Mouse (Mus musculus): ENCODE measurements around the gene Bnip1.

Gene Bnip1

GRCm38 (mm10) chr17:26836786-26837545 lies 56.1 kb downstream of the Bnip1 start:
- in situ Hi-C loops (cut with MboI; ENCODE audit: low pct_unique_long_range_greater_than_20kb in 1 of 2, low sequenced_read_pairs in 2 of 2, unreplicated experiment in 1 of 2): loop anchor here (25.0 kb wide), 1 partner anchor 675 kb away; the partner anchor contains the start of gene Grm4 (in 2 of the 2)

GRCm38 (mm10) chr17:26837546-26837985 lies 56.7 kb downstream of the Bnip1 start:
- in situ Hi-C loops (cut with MboI; ENCODE audit: low pct_unique_long_range_greater_than_20kb in 1 of 2, low sequenced_read_pairs in 2 of 2, unreplicated experiment in 1 of 2): loop anchor here (25.0 kb wide), 1 partner anchor 675 kb away; the partner anchor contains the start of gene Grm4 (in 2 of the 2)

GRCm38 (mm10) chr17:26838191-26838910 lies 57.5 kb downstream of the Bnip1 start:
- in situ Hi-C loops (cut with MboI; ENCODE audit: low pct_unique_long_range_greater_than_20kb in 1 of 2, low sequenced_read_pairs in 2 of 2, unreplicated experiment in 1 of 2): loop anchor here (25.0 kb wide), 1 partner anchor 674 kb away; the partner anchor contains the start of gene Grm4 (in 2 of the 2)

DNA sequence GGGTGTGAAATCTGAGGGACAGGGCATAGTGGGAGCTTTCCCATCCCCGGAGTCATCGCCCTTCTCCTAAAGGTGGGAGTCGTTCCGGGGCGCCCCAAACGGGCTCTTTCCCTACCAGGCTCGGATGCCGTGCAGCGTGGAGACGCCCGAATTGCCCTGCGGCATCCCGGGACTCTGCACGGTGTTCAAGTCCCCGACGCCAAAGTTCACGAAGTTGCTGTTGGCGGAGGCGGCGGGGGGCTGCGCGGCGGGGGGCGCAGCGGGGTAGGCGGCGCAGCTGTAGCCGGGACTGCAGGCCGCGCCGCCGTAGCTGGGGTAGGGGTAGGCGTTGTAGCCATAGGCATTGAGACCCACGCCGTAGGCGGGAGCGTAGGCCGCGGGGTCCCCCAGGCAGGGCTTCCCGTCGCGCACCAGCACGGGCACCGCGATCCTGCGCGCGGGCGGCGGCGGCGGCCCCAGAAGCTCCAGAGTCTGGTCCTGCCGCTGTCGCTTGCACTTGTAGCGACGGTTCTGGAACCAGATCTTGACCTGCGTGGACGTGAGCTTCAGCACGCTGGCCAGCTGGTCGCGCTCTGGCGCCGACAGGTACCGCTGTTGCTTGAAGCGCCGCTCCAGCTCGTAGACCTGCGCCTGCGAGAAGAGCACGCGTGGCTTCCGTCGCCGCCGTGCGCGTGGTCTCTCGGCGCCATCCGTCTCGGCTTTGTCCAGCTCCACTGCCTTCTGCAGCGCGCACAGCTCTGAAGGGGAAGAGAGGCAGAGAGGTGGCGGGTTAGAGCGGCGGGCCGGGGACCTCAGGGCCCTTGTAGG lies 58.2 kb downstream of the Bnip1 start:
- in situ Hi-C loops (cut with MboI; ENCODE audit: low pct_unique_long_range_greater_than_20kb in 1 of 2, low sequenced_read_pairs in 2 of 2, unreplicated experiment in 1 of 2): loop anchor here (25.0 kb wide), 1 partner anchor 673 kb away; the partner anchor contains the start of gene Grm4 (in 2 of the 2)

DNA sequence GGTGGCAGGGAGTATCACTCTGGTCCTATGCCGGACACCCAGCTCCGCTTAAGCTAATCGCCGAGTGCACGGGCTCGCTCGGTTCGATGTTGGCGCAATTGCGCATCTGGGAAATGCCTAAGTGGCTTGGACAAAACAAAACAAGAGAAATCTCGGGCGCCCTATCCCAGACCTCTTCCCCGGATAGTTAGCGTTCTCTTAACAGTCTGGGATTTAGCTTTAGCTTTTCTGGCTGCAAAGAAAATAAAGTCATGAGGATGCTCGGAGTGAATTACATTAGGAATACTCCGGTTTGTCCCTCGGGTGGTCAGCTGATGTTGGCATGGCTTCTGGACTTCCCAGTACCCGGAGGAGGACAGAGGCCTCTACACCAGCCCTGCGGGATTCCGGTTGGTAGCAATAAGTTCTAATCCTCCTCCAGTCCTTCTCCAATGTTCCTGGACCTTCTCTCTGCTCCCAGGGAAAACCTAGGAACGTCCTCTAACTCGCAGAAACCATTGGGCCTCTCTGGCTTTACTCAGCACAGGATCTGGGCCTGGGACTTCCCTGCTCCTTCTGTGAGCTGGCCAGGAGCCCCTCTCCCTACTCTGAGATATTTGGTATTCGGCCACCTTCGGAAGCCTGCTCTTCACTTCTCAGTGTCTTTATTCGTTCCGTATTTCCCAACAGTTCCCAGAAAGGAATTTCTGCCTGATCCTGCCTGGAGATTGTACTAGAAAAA lies 59.0 kb downstream of the Bnip1 start:
- in situ Hi-C loops (cut with MboI; ENCODE audit: low pct_unique_long_range_greater_than_20kb in 1 of 2, low sequenced_read_pairs in 2 of 2, unreplicated experiment in 1 of 2): loop anchor here (25.0 kb wide), 1 partner anchor 672 kb away; the partner anchor contains the start of gene Grm4 (in 2 of the 2)

DNA sequence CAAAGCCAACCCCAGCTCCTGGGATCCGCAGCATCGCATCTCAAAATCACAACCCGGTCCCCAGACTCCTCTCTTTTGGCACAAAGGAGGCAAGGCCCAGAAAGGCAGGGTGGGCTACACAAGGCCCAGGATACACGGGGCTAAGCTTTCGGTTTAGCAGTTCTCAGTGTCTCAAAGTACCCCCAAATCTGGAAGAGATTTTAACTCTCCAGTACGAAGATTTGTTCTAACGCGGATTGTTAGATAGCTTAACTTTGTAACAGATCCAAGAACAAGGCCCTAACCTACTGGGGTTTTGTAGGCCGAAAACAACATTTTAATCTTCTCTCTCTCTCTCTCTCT lies 59.5 kb downstream of the Bnip1 start:
- in situ Hi-C loops (cut with MboI; ENCODE audit: low pct_unique_long_range_greater_than_20kb in 1 of 2, low sequenced_read_pairs in 2 of 2, unreplicated experiment in 1 of 2): loop anchor here (25.0 kb wide), 1 partner anchor 672 kb away; the partner anchor contains the start of gene Grm4 (in 2 of the 2)

- in situ Hi-C loops (cut with MboI; ENCODE audit: low pct_unique_long_range_greater_than_20kb in 1 of 2, low sequenced_read_pairs in 2 of 2, unreplicated experiment in 1 of 2): loop anchor here (25.0 kb wide), 1 partner anchor 671 kb away; the partner anchor contains the start of gene Grm4 (in 2 of the 2)
Observed at GRCm38 (mm10) chr17:26840922-26841731, 60.3 kb downstream of the Bnip1 start.

GRCm38 (mm10) chr17:26841981-26842380 lies 61.1 kb downstream of the Bnip1 start:
- in situ Hi-C loops (cut with MboI; ENCODE audit: low pct_unique_long_range_greater_than_20kb in 1 of 2, low sequenced_read_pairs in 2 of 2, unreplicated experiment in 1 of 2): loop anchor here (25.0 kb wide), 1 partner anchor 670 kb away; the partner anchor contains the start of gene Grm4 (in 2 of the 2)

Data from mouse embryonic stem cell (cell line).